Mouse (Mus musculus): ENCODE measurements around the gene Tbx19. TPM values are rescaled to one million over a fixed set of nuclear protein-coding genes. Genes with fewer than 3 reads are reported as not detected.

Gene Tbx19
- polyA plus RNA-seq, 1 experiment = not detected

- H3K4me3 ChIP-seq (ENCODE audit: insufficient read depth, low read depth, low read length) = no peak overlapping the region
- no peak for DNase-seq
- H3K36me3 ChIP-seq (ENCODE audit: control insufficient read depth, insufficient read depth, low read length) = no peaks in the 10 kb centered on the region
- H3K27ac ChIP-seq (ENCODE audit: insufficient read depth, low read depth, low read length) = no peak overlapping the region
- no peak for TF ChIP-seq CTCF (conservative IDR thresholded peaks at IDR 0.05; ENCODE audit: insufficient read depth, insufficient read length, low read depth, low read length)
- no peak for TF ChIP-seq POLR2A (IDR thresholded peaks at IDR 0.05; ENCODE audit: low read depth, low read length)
- 74% methylated on average over 2 of the region's 2 CpGs for WGBS
- H3K4me1 ChIP-seq (ENCODE audit: control insufficient read depth, insufficient read depth, low read length) = no peaks in the 10 kb centered on the region; the same call in 1 of the 2 replicates
- H3K27me3 ChIP-seq (replicated peaks; ENCODE audit: control insufficient read depth, insufficient read depth, low read length) = no peaks in the 10 kb centered on the region
These were observed 26.7 kb downstream of the Tbx19 start for GRCm38 (mm10) chr1:165133858-165134257.

GRCm38 (mm10) chr1:165133279-165133678 lies 27.3 kb downstream of the Tbx19 start:
- H3K27me3 ChIP-seq (replicated peaks; ENCODE audit: control insufficient read depth, insufficient read depth, low read length) = no peaks in the 10 kb centered on the region
- no peak overlapping the region for H3K4me3 ChIP-seq (ENCODE audit: insufficient read depth, low read depth, low read length)
- DNase-seq = no peak
- TF ChIP-seq POLR2A (IDR thresholded peaks at IDR 0.05; ENCODE audit: low read depth, low read length) (no peak), CTCF (conservative IDR thresholded peaks at IDR 0.05; ENCODE audit: insufficient read depth, insufficient read length, low read depth, low read length) (no peak)
- H3K36me3 ChIP-seq (ENCODE audit: control insufficient read depth, insufficient read depth, low read length) = no peaks in the 10 kb centered on the region
- WGBS = 61% methylated on average over 5 of the region's 5 CpGs
- no peak overlapping the region for H3K27ac ChIP-seq (ENCODE audit: insufficient read depth, low read depth, low read length)
- no peaks in the 10 kb centered on the region; the same call in 1 of the 2 replicates for H3K4me1 ChIP-seq (ENCODE audit: control insufficient read depth, insufficient read depth, low read length)

- Histone ChIP-seq H3K4me1 (ENCODE audit: control insufficient read depth, insufficient read depth, low read length) (no peaks in the 10 kb centered on the region; the same call in 1 of the 2 replicates), H3K36me3 (ENCODE audit: control insufficient read depth, insufficient read depth, low read length) (no peaks in the 10 kb centered on the region), H3K4me3 (ENCODE audit: insufficient read depth, low read depth, low read length) (no peak overlapping the region), H3K27ac (ENCODE audit: insufficient read depth, low read depth, low read length) (no peak overlapping the region), H3K27me3 (replicated peaks; ENCODE audit: control insufficient read depth, insufficient read depth, low read length) (no peaks in the 10 kb centered on the region)
- TF ChIP-seq CTCF (conservative IDR thresholded peaks at IDR 0.05; ENCODE audit: insufficient read depth, insufficient read length, low read depth, low read length) (peak; percentile 76), POLR2A (IDR thresholded peaks at IDR 0.05; ENCODE audit: low read depth, low read length) (no peak)
- DNase-seq = peak; percentile 82
- WGBS = 64% methylated on average over 14 of the region's 14 CpGs
These were observed 28.2 kb downstream of the Tbx19 start for GRCm38 (mm10) chr1:165132187-165132877.

GRCm38 (mm10) chr1:165129573-165129972 lies 31.0 kb downstream of the Tbx19 start:
- Histone ChIP-seq H3K36me3 (ENCODE audit: control insufficient read depth, insufficient read depth, low read length) (no peaks in the 10 kb centered on the region), H3K27ac (ENCODE audit: insufficient read depth, low read depth, low read length) (no peak overlapping the region), H3K4me1 (ENCODE audit: control insufficient read depth, insufficient read depth, low read length) (no peaks in the 10 kb centered on the region; the same call in 1 of the 2 replicates), H3K27me3 (replicated peaks; ENCODE audit: control insufficient read depth, insufficient read depth, low read length) (no peaks in the 10 kb centered on the region), H3K4me3 (ENCODE audit: insufficient read depth, low read depth, low read length) (no peak overlapping the region)
- DNase-seq = no peak
- TF ChIP-seq POLR2A (IDR thresholded peaks at IDR 0.05; ENCODE audit: low read depth, low read length) = no peak
- no peak for TF ChIP-seq CTCF (conservative IDR thresholded peaks at IDR 0.05; ENCODE audit: insufficient read depth, insufficient read length, low read depth, low read length)
- 63% methylated on average over 5 of the region's 5 CpGs for WGBS

- TF ChIP-seq POLR2A (IDR thresholded peaks at IDR 0.05; ENCODE audit: low read depth, low read length) = no peak
- TF ChIP-seq CTCF (conservative IDR thresholded peaks at IDR 0.05; ENCODE audit: insufficient read depth, insufficient read length, low read depth, low read length) = no peak
- Histone ChIP-seq H3K27ac (ENCODE audit: insufficient read depth, low read depth, low read length) (peak overlapping the region; percentile 9; the same call in 1 of the 2 replicates), H3K27me3 (replicated peaks; ENCODE audit: control insufficient read depth, insufficient read depth, low read length) (no peaks in the 10 kb centered on the region), H3K4me1 (ENCODE audit: control insufficient read depth, insufficient read depth, low read length) (peaks cover 5% of the 10 kb centered on the region; the same call in 1 of the 2 replicates), H3K4me3 (ENCODE audit: insufficient read depth, low read depth, low read length) (peak overlapping the region; percentile 12; the same call in 1 of the 2 replicates), H3K36me3 (ENCODE audit: control insufficient read depth, insufficient read depth, low read length) (no peaks in the 10 kb centered on the region)
- 29% methylated on average over 7 of the region's 7 CpGs for WGBS
- peak; percentile 82 for DNase-seq
These were observed 39.5 kb downstream of the Tbx19 start for GRCm38 (mm10) chr1:165121096-165121495.

DNA sequence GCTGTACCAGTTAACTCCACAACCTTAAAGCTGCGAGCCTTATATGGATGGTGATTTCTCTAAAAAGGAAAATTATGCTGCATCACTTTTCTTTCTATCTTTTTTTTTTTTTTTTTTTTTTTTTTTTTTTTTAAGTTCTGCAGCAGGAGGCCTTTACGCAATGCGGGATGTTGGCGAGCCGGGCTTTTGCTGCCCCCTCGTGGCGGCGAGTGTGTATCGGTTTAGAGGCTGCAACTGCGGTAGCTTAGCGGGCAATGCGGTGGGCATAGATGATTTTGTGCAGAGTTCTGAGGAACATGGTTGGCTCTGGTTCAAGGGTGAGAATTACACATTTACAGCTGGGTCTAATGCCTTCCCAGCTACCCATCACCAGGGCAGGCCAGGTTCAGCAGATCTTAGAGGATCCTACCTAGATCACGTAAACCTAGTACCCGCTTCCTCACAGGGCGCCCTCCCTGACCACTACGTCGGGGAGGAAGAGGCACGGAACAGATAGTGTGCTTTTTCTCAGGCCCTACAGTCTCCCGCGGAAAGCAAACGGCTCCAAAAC lies 40.1 kb downstream of the Tbx19 start:
- H3K4me1 ChIP-seq (ENCODE audit: control insufficient read depth, insufficient read depth, low read length) = peaks cover 5% of the 10 kb centered on the region; the same call in 1 of the 2 replicates
- peak; percentile 89 for DNase-seq
- peak overlapping the region; percentile 9; the same call in 1 of the 2 replicates for H3K27ac ChIP-seq (ENCODE audit: insufficient read depth, low read depth, low read length)
- no peaks in the 10 kb centered on the region for H3K27me3 ChIP-seq (replicated peaks; ENCODE audit: control insufficient read depth, insufficient read depth, low read length)
- WGBS = 15% methylated on average over 21 of the region's 21 CpGs
- H3K4me3 ChIP-seq (ENCODE audit: insufficient read depth, low read depth, low read length) = peak overlapping the region; percentile 12
- H3K36me3 ChIP-seq (ENCODE audit: control insufficient read depth, insufficient read depth, low read length) = no peaks in the 10 kb centered on the region
- TF ChIP-seq CTCF (conservative IDR thresholded peaks at IDR 0.05; ENCODE audit: insufficient read depth, insufficient read length, low read depth, low read length) (peak; percentile 85), POLR2A (IDR thresholded peaks at IDR 0.05; ENCODE audit: low read depth, low read length) (no peak)

GRCm38 (mm10) chr1:165119760-165120159 lies 40.8 kb downstream of the Tbx19 start:
- H3K36me3 ChIP-seq (ENCODE audit: control insufficient read depth, insufficient read depth, low read length) = no peaks in the 10 kb centered on the region
- TF ChIP-seq POLR2A (IDR thresholded peaks at IDR 0.05; ENCODE audit: low read depth, low read length) (no peak), CTCF (conservative IDR thresholded peaks at IDR 0.05; ENCODE audit: insufficient read depth, insufficient read length, low read depth, low read length) (no peak)
- no peak overlapping the region for H3K4me3 ChIP-seq (ENCODE audit: insufficient read depth, low read depth, low read length)
- H3K27ac ChIP-seq (ENCODE audit: insufficient read depth, low read depth, low read length) = no peak overlapping the region
- no peaks in the 10 kb centered on the region for H3K27me3 ChIP-seq (replicated peaks; ENCODE audit: control insufficient read depth, insufficient read depth, low read length)
- no peak for DNase-seq
- peaks cover 5% of the 10 kb centered on the region; the same call in 1 of the 2 replicates for H3K4me1 ChIP-seq (ENCODE audit: control insufficient read depth, insufficient read depth, low read length)
- 34% methylated on average over 9 of the region's 9 CpGs for WGBS

Data from kidney, adult 2 months (tissue).